Mouse (Mus musculus) frontal cortex, adult (tissue): ENCODE data around the gene C730034F03Rik.

Experiments
- ATAC-seq: cut with Nextera tagmentation; 2 replicates; pipeline ENCODE4 v1.9.2; 2017; ENCODE audit warnings: mild to moderate bottlenecking, moderate library complexity, mixed read lengths; ENCODE audit not compliant: low TSS enrichment

C730034F03Rik gene

DNA sequence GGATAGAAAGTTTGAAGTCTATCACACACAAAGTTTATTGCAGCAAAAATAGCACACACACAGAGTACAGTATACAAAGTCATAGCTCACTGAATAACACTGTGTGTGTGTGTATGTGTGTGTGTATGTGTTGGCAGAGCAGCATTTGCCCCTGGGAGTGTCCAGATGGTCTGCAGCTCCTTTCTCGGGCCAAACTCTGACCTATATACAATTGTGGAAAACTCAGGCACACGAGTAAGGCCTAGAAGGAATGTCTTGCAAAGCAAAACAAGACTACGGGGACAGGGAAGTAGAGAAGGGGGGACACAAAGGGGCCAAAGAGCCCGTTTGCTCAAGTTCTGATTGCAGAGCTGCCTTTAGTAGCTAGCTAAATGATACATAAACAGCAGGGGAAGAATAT, 3.6 kb downstream of the C730034F03Rik start:
- no peak for ATAC-seq

DNA sequence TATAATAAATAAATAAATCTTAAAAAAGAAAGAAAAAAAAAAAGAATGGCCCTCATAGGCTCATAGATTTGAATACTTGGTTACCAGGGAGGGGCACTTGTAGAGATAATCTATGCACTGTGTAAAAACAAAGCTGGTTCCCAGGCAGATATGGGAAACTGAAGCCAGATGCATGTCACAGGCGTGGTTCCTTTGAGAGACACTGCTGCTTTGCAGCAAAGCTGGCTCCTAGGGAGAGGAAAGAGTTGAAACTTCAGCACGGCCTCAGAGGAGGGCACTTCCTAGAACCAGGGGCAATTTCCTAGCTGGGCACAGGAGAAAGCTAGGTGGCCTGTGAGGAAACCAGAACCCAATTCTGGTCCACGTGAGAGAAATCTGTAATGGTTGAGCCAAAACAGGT, 4.7 kb downstream of the C730034F03Rik start:
- no peak for ATAC-seq

DNA sequence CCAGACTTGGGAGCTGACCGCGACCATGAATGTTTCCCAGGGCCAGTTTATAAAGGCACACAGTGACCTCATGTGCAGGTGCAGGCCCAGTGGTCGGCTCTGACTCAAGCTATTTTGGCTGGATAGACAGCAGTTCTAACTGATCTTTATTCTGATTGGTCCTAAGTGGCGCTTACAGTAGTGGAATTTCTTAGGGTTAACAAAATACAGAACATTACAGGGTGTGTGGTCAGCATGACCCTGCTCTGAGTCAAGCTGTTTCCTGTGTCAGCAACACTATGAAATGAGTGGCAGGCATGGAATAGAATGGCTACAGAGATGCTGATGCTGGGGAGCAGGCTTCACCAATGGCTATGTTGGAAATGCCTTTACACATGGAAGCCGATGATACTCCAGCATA, 6.5 kb downstream of the C730034F03Rik start:
- ATAC-seq, result no peak

- peak; percentile 62; the same call in 1 of the 2 replicates for ATAC-seq
These were observed 13.2 kb downstream of the C730034F03Rik start for GRCm38 (mm10) chr15:89442486-89443070.

- peak; percentile 53 for ATAC-seq
These were observed 23.8 kb downstream of the C730034F03Rik start for GRCm38 (mm10) chr15:89452906-89453864.

- peak; percentile 53 for ATAC-seq
These were observed 24.6 kb downstream of the C730034F03Rik start, which contains the start of gene Mapk8ip2 for GRCm38 (mm10) chr15:89453865-89454478. Mapk8ip2 (plus strand) TSS chr15:89453913.

DNA sequence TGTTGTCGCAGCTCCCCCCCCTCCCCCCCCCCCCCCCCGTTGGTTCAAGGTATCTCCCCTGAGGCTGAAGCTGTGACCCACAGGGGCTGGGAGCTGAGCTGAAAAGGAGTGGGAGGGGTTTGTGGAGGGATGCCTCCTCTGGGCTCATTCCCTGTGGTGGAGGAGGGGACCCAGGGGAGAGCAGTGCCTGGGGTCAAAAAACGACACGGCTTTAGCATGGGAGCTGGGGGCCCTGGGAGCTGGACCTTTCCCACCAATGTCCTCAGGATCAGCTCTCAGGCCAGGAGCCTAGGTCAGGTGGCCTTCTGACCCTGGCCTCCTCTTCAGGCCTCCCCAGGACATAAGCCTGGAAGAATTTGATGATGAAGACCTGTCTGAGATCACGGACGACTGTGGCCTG, 25.5 kb downstream of the C730034F03Rik start:
- no peak for ATAC-seq

DNA sequence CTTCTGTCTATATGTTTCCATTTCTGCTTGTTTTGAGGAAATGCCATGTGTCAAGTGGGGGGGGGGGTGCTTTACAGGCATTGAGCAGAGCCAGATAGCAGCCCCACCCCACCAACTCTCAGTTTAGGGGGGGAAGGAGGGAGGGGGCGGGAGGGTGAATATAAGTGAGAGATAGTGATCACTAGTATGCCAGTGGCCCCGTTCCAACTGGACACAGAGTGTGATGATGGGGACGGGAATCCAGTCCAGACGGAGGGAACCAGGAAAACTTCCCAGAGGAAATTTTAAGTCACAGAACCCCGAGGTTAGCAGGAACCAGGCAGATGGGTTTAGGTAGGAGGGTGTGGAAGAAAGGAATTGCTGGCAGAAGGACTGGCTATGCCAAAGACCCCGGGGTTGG, 26.3 kb downstream of the C730034F03Rik start:
- ATAC-seq, result no peak

GRCm38 (mm10) chr15:89458942-89459341, 29.6 kb downstream of the C730034F03Rik start:
- no peak for ATAC-seq

- ATAC-seq, result no peak
These were observed 30.4 kb downstream of the C730034F03Rik start for GRCm38 (mm10) chr15:89459821-89460220.

GRCm38 (mm10) chr15:89460298-89460697, 30.9 kb downstream of the C730034F03Rik start:
- no peak for ATAC-seq

DNA sequence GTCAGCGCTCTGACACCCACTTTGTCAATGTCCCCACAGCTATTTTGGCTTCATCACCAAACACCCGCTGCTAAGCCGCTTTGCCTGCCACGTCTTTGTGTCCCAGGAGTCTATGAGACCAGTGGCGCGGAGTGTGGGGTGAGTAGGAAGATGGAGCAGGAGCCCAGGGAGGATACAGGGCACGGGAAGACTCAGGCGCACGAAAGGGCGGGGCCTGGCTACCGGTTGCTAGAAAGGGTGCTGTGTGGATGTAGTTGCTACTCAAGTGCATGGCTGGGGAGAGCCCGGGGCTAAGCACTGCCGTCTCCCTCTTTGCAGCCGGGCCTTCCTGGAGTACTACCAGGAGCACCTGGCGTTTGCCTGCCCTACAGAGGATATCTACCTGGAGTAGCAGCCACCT, 31.9 kb downstream of the C730034F03Rik start:
- ATAC-seq, result no peak

- ATAC-seq, result no peak
These were observed 32.8 kb downstream of the C730034F03Rik start for GRCm38 (mm10) chr15:89462176-89462575.

- peak; percentile 20; the same call in 1 of the 2 replicates for ATAC-seq
These were observed 34.2 kb downstream of the C730034F03Rik start for GRCm38 (mm10) chr15:89463334-89464235.

DNA sequence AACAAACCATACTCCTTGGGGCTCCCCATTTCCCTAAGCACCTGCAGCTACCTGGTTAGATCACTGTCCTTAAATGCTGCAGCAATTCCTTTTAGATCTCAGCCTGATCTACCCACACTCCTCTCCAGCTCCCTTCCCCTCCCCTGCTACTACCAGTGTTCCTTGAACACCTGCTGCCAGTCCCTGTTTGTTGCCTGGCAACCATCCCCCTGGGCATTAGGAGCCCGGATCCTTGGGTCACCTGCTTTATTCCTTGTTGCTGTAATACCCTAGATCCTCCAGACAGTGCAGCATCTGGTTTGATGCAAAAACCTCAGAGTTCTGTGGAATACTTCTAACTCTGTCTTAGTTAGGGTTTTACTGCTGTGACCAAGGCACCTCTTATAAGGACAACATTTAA, 35.7 kb downstream of the C730034F03Rik start:
- ATAC-seq, result no peak

DNA sequence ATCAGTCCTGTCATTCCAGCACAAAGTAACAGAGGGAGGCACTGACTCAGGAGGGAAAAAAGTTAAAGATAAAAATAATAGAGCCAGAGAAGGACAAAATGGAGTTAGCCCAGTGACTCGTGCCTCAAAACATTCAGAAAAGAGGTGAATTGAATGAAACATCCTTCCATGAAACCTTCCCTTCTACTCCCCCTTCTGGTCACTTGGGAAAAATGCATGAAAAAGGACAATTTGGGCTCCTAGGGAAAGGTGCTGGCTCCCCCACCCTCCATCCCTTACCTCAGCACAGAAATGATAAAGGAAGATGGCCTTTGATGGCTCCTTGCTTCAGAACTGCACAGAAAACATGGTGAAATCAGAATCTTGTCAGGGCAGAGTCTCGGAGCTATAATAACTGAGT, 39.2 kb downstream of the C730034F03Rik start:
- peak; percentile 66; the same call in 1 of the 2 replicates for ATAC-seq

DNA sequence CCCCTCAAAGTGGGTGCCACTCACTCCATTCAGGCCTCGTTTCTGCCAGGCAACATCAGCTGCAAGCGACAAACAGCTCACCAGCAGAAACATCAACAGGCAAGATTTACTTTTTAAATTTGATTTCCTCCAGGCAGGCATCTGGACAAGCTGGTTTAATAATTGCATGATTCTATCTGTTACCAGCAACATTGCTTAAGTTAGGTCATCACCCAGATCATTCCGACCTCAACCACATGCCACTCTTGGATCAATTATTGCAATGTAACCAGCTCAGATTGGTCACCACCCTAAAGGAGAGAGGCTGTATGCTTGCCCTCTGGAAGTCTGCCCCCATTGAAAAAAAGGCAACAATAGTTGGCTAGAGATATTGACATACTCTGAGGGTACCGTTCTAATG, 42.1 kb downstream of the C730034F03Rik start:
- no peak for ATAC-seq

GRCm38 (mm10) chr15:89473370-89473769, 44.0 kb downstream of the C730034F03Rik start:
- ATAC-seq, result no peak

GRCm38 (mm10) chr15:89473921-89474320, 44.5 kb downstream of the C730034F03Rik start:
- ATAC-seq, result no peak

DNA sequence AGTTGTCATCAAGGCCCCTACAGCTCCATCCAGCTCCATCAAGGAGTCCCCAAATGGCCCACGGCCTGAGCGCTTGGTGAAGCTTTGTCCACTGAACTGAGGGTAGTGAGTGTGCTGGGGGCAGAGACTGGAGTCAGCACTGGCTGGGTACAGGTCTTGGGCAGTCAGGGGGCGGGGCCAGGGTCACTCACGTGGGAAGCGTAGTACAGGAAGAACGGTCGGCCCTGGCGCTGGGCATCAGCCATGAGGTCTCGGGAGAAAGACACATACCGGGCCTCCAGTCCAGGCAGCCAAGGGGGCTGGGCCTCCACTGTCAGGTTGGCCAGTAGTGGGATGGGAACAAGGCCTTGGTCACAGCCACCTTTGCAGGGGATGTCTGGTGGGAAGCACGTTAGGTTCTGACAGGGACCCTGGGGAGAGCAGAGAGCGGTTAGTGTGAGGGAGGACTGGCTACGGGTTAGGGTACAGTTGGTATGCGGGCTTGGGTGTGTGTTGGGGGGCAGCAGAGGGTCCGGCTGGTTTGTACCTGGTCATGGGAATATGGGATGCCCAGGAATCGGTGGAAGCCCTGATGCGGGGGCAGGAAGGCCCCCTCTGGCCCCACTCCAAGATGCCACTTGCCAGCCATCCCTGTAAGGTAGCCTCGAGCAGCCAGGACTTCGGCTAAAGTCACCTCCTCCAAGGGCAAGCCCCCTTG, 45.4 kb downstream of the C730034F03Rik start:
- ATAC-seq, result no peak

DNA sequence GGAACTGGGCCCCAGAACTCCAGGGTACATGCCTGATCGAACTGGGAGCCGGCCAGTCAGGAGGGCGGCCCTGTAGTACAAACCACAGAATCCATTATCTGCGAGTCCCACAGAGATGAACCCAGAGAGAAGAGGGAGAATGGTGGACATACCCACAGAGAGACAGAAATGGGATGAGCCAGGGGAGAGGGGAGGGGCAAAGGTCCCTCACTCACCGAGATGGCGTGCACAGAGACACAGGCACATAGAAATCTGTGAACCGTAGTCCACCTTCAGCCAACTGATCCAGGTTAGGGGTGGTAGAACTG, 45.9 kb downstream of the C730034F03Rik start:
- no peak for ATAC-seq
